Mouse (Mus musculus): Measurements from ENCODE around the gene Gprc5c.

GRCm38 (mm10) chr11:114807025-114807424 is 43.9 kb upstream of the Gprc5c start:
- TF ChIP-seq POLR2A (IDR thresholded peaks at IDR 0.05; ENCODE audit: borderline replicate concordance, extremely low read depth, low read depth, low read length) = no peak
- TF ChIP-seq CTCF (IDR thresholded peaks at IDR 0.05; ENCODE audit: insufficient read depth, low read length) = no peak

Data from lung, adult 2 months (tissue).